Mouse (Mus musculus) kidney, postnatal 36 days (tissue): ENCODE data around the gene Rab11fip4.

ENCODE experiments used
- DNase-seq, 2 experiments: peaks; one replicate each; pipeline ENCODE4 v3.0.0; 2021 to 2022; ENCODE audit warnings: mixed read lengths in 2 of 2

The Rab11fip4 gene

DNA sequence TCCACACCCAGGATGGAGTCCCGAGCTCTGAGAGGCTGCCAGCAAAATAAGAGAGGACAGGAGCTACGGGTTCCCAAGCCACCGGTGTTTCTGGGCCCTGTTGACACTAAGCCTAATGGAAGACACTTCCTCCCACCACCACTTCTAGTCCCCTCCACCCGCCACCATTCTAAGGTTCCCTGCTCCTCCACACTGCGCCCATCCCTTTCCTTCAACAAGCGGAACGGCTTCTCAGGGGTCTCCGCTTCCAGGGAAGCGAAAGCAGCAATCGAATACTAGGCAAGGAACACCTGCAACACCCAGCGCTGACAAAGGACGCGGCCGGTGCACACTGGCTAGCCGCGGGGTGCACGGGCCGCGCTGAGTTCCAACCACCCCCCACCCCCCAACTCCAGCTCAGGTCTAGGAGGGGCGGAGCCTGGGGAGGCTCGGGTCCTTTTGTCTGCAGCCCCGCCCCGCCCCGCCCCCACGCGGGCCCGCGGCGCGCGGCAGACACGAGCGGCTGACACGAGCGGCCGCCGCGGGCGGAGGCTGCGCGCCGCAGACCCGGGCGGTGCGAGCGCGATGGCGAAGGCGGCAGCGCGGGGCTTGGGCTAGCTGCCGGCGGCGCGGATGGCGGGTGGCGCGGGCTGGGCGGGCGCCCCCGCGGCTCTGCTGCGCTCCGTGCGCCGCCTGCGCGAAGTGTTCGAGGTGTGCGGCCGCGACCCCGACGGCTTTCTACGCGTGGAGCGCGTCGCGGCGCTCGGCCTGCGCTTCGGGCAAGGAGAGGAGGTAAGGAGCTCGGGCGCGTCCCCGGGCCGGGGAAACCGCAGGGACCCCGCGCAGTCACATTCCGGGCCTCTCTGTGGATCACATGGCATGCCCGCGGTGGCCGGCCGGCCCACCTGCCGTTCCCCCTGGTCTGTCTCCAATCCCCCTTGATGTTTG, at the start of gene Rab11fip4:
TSS of gene Rab11fip4 (plus strand) at position 549 of the 927 bp plus-strand sequence.
- DNase-seq = peak in 1 of 2 experiments; percentile 43

DNA sequence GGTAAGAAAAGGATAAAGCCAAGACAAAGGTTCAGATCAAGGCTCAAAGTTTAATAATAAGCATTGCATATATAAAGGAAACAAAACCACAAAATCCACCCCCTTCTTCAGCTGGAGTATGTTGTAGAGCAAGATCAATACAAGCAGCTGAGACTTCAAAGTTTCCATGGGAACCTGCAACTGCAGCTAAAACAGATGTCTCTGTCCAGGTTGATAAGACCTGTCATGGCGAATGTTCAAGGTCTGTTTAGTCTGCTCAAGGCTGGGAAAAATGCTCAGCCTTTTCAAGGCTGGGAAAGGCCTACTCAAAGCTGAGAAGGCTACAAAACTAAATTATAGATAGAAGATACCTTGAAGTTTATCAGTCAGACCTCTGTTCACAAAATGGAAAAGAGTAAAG, 38.4 kb upstream of the Rab11fip4 start:
- DNase-seq = no peak

DNA sequence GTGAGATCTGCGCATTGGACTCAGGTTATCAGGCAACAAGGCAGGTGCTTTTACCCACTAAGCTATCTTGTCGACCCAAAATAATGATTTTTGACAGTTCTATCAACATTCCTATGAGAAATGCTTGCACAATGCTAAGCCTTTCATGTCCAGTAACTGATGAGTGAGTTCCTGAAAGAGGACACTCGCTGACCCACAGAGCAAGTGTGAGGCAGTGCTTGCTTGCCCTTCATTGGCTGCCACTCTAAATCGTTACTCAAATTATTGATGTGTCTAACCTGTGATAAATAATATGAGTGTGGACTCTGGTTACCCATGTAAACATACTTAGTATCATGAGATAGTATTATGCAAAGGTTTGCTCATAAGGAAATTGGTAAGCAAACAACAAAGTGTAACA, 30.5 kb upstream of the Rab11fip4 start:
- DNase-seq = no peak

DNA sequence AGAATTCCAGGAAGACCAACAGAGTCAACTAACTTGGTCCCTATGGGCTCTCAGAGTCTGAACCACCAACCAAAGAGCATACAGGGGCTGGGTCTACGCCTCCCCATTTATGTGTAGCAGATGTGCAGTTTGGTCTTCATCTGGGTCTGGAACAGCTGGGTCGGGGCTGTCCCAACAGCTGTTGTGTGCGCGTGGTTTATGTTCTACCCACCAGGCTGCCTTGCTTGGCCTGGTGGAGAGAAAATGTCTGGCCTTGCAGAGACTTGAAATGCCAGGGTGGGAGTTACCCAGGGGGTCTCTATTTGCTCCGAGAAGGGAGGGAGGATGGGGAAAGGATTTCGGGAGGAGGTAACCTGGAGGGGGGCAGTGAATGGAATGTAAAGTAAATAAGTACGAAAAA, 27.5 kb upstream of the Rab11fip4 start:
- no peak for DNase-seq

DNA sequence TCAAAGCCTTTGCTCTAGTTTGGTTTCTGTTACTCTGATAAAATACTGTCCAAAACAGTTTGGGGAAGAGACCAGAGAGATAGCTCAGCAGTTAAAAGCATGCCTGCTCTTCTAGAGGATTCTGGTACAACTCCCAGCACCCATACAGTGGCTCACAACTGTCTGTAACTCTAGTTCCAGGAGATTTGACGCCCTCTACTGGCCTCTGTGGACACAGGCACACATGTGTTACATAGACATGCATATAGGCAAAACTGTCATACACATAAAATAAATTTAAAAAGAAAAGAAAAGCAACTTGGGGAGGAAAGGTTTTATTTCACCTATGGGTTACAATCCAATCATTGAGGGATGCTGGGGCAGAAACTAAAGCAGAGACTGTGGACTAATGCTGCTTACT, 24.1 kb upstream of the Rab11fip4 start:
- DNase-seq = no peak

DNA sequence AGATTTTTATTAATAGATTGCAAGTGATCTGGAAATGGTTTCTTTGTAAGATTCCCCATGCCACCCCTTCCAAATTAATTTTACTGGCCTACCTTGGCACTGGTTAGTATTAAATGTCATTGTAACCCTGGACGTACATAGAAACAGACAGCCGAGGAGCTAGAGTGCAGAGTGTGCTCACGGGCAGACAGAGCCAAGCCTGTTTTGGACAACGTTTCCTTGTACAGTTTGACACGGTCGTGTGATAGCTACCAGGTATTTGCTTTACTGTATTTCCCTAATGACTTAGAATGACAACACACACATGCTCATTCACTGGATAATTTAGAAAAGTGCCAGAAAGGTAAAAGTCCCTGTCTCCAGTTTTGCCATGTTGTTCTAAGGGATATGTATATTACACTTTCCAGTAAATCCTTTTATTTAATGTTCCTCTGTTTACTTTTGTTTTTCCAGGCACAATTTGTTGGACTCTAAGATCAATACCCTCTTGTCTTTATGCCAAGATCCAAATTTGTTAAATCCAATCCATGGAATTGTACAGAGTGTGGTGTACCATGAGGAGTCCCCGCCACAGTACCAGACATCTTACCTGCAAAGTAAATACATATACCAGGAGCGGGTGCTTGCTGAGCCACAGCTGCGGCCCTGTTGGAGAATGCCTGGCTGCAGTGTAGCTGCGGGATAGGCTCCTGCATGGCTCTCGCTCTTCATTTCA, 22.7 kb upstream of the Rab11fip4 start:
- no peak for DNase-seq

DNA sequence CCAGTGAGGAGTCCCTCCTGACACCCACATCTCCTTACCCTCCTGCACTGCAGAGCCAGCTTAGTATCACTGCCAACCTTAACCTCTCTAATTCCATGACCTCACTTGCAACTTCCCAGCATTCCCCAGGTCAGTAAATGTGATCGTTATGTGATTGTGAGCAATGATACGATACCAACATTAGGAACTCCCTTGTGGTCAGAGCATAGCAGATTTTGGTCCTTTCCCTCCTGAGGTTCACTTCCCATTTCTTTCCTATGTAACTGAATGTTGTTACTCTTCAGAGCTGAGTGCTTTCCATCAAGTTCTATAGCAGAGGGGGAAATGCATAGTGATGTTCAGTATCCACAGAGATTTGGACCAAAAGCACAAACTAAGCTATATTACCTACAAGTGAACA, 20.7 kb upstream of the Rab11fip4 start:
- no peak for DNase-seq

DNA sequence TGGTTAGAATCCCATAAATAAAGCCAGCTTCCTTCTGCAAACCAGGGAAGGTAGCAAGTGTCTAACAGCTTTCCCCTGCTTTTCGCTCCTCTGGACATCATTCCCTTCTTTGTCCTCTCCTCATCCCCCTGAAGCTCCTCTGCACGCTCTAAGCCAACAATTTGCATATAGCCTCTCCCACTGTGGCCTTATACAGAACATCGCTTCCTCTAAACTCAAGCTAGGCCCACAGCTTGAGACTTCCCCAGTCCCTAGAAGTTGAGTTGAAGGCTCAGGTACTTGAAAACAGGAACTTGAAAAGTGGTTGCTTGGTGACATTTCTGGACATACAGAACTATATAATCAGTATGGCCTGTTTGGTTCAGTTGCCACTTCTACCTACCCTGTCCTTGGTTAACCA, 17.2 kb upstream of the Rab11fip4 start:
- no peak for DNase-seq

DNA sequence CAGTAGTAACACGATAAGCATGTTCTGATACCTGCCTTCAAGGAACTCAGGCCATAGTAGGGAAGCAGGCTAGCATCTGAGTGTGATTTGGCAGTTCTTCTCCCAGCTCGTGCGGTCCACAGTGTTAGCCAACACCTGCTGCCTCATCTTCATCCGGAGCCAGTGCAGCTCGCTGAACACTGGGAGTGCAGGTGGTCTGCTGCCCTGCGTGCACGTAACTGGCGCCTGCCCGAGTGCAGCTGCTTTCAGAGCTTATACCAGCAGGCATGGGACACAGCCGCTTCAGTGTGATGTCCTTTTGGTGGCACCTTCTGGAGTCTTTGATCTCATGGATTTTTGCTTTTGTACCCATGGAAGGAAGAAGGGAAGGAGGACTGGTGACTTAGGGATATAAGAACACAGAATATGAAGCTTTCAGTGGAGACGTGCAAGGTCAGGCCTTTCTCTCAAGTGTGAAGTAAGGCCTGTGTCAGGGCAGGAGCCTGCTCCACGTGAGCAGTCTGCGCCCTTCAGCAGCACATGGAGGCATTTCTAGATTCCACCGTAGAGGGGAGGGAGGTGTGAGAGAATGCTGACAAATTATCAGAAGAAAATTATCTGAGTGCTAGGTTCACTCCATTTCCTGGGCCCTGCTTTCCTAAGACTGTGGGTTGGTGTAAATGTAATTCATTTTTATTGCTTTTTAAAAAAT, 15.5 kb upstream of the Rab11fip4 start:
- DNase-seq = no peak

DNA sequence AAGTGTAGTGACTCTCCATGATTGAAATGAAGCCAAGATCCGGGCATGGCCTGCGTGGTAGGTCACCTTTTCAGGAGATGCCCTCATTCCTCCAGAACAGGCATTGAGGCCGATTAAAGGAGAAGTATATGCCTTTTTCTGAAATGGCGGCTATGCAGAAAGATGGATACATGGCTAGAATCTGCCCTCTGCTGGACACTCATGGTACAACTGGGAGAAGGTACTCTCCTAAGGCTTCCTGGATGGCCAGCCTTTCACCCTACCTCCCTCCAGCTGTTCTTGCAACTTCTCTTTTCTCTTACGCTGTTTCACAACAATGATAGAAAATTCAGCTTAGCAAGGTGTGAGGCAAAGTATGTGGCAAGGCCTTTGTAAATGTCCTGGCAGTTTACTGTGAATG, 13.3 kb upstream of the Rab11fip4 start:
- peak; percentile 67 to 89 for DNase-seq

DNA sequence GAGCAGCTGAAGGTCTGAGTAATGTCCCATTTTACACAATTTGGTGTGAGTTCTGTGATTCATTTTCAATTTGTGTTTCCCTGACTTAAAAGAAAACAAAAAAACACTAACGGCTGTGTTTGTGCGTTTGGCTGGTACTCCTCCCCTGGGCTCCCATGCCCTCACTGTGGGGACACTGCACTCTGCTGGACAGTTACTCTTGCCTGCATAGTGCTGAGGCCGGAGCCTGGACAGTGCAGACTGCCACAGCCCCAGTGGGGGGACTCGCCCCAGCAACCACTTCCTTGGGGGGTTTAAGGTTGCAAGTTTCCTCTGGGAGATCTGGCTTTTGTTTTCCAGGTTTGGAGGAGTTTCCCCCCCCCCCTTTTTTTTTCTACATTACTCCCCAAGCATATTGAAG, 10.4 kb upstream of the Rab11fip4 start:
- DNase-seq = peak in 1 of 2 experiments; percentile 34

DNA sequence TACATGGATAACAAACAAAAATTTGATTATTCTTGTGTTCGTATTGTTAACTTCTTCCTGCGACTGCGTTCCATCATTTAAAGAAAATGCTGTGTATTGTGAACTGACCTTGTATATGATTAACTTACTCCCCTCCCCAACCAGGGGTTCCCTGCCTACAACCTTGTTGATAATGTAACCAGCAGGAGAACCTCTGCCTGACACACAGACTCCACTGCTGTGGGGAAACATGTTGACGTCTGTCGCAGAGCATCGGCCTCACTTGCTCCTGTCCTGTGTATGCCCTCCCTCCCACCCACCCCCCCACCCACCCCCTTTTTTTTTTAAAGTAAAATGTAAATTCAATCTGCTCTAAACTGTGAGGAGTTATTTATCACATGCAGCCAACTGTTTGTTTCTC, 9.8 kb upstream of the Rab11fip4 start:
- peak in 1 of 2 experiments; percentile 17 for DNase-seq

DNA sequence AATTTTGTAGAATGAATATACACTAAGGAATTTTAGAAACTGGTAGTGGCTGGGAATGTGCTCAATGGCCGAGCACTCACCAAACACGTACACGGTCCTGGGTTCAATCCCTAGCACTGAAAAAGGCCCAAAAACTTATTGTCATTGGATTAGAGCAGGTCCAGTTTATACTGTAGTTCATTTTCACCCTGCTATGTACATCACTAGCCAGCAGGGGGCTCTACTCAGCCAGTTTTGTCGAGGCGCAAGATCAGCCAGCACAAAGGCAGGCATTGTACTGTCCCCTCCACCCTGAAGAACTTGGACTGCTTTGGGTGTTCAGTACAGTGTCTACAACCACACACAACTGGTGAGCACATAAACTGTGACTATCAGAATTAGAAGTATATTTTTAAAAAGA, 6.8 kb upstream of the Rab11fip4 start:
- peak; percentile 60 to 78 for DNase-seq

DNA sequence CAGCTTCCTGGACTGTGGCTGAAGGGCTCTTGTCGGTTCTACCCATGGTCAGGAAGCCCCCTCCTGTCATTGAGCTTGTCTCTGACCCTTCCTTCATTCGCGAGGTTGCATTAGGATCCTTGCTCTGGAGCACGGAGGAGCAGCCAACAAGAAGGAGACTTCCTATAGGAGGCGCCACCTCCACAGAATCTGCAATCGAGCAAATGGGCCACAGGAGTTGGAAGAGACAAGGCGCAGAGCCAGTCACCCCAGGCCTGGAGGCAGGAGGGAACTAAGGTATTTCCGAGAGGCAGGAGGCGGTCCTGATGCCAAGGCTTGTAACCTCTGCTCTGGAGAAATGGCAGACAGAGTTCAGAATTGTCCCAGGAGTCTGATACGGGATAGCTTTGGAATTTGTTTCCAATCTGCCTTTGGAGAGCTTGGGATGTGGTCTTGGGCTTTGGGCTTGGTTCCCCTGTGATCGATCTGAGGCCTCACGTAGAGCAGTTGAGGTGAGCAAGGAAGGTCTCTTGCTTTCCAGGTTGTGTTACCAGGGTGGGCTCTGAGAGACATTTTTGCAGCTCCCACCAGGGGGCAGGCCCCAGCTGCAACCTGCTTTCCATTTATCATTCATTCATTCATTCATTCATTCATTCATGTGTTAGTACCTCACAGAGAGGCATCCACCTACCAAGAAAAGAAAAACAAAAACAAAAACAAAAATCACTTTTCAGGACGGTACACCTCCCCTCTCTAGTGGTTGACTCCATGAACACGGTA, 1.5 kb upstream of the Rab11fip4 start:
- peak in 1 of 2 experiments; percentile 46 for DNase-seq

DNA sequence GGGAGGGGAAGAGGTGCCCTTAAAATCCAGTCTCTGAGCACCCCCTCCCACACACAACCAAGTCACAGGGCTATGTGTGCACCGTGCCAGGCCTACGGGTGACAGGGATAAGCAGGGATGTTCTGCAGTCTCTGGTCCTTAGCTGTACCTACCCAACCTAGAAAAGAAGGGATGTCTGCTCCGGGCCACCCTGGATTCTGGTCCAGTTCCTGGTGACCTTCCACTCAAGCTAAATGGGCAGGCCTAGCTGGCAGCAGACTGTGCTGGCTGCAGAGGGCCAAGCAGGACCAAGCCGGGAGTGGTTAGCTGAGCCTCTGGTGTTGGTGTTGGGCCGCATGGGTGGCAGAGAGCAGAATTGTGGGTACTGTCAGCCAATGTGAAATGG, 571 bp downstream of the Rab11fip4 start:
- peak in 1 of 2 experiments; percentile 13 for DNase-seq

DNA sequence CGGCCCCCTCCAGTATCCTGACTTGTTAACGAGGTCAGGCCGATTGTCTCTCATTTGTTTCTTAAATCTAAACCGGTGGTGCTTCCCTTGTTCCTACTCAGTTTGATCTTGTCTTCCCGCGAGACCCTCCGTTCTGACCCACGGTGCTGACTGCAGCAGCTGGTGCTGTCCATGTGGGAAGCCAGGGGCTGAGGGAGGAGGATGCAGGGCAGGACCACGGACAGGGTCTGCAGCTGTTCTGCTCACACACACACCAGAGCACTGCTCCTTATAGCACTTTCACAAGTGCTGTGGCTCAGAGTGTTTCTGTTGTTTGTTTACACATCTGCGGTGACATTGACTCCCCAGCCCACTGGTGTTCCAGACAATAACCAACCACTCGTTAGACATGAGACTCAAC, 2.5 kb downstream of the Rab11fip4 start:
- DNase-seq = peak in 1 of 2 experiments; percentile 15

DNA sequence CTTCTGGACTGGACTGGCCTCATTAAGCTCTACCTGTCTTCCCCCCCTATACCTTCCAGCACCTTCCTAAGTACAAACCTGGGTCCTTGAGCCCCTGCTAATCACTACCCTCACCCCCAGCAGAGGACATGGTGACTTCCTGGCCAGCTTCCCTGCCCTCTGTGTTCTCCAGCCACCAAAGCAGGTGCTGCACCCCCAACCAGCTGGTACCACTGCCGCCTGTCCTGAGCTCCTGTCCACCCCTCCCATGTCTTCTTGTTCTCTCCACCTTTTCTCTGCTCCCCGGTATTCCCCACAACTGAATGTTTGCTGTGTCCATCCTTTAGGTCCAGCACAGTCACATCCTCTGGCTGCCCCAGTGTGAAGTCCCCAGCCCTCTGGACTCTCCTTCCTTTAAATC, 19.4 kb downstream of the Rab11fip4 start:
- no peak for DNase-seq

DNA sequence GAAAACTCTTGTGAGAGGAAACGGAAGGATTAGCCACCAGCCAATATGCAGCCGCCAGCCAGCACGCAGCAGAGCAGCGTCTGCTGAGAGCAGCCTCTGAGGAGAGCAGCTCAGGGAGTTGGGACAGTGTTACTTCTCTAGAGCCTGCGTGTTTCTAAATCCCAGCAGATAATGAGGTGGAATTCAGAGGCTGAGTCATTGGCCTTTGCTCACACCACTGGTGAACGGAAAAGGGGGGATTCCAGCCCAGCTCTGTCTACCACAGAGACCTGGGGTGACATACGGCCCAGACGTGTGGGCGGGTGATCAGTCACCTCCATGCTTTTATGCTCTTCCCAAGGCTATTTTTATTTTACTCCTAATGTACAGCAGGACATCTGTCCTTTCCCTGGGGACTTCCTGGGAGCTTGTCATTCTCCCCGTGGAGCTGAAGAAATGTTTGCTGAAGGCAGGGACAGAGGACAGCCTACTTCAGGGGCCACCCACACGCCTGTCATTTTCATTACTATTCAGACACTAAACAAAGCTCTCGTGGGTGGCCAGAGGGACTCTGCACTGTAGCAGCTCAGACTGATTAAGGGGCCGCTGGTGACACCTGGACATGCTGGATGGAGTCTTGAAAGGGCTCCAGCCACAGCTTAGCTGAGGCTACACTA, 20.1 kb downstream of the Rab11fip4 start:
- no peak for DNase-seq

DNA sequence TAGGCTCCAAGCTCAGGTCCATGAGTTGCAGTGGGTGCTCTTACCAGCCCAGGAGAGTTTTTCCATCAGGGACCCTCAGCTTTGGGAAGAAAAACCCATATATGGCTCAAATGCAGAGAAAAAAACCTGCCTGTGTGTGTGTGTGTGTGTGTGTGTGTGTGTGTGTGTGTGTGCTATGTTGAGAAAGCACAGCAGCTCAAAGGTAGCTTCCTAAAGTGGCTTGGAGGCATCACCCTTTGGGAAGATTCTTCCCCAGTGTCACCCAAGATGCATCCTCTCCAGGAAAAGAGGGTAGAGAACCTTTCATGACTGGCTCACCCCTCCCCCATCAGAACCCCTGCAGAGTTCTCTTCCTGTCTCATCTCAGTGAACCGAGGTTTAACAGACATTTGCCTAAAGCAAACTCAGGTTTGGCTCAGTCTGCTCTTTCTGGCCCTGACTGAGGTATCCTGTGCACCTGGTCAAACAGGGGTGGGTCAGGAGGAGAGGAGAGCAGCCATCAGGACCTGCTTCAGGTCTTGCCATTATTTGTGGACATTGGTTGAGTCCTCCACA, 21.1 kb downstream of the Rab11fip4 start:
- no peak for DNase-seq

DNA sequence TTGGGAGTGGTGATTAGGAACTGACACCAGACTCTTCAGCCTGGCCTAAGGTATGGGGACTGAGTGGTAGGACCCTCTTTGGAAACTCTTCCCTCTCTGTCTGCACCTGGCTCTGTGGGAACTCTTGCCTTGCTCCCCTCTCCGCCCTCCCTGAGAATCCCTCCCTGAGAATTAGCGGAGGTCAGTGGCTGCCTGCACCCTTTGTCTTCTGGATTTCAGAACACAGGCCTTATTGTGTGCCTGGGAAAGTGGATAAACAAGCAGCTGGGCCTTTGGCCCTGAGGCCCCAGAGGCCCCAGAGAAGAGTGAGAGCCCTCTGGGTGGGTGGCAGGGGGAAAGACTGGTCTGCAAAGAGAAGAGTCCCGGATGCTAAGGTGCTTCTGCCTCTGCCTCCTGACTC, 22.1 kb downstream of the Rab11fip4 start:
- DNase-seq = no peak

DNA sequence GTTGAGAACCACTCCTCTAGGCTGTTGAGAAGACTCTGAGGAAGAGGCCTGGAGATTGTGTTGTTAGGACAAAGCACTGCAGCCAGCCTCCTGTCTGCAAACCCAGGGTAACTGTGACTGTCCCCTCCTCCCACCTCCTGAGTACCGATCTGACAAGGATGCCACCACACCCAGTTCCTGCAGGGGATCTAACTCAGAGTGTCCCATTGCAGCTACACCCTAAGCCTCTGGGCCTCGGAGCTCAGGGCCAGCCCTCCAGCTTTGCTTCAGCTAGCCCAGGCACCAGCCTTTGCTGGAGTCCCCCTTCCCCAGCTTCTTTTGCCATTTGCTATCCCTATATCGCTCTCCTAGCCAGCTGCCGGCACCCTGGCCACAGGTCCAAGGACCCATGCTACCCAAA, 22.7 kb downstream of the Rab11fip4 start:
- DNase-seq = no peak

DNA sequence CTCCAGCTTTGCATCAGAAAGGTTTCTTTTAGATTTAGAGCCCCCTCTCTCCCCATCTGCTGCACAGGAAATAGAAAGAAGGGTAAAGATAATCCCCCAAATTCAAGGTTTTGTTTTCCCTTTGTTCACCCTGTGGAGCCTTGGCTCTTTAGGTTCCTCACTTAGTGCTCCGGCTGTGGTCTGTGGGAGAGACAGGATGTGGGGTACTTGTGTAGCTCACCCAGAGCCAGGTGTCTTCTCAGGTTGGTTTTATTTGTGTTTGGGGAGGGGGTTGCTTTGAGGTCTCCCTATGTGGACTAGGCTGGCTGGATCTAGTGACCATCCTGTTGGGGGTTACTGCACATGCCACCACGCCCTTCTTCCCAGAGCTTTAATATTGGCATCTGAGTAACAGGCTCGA, 23.9 kb downstream of the Rab11fip4 start:
- no peak for DNase-seq
